Comparison of ENCODE assay signal across 8 mouse cellular contexts in the genomic region with DNA sequence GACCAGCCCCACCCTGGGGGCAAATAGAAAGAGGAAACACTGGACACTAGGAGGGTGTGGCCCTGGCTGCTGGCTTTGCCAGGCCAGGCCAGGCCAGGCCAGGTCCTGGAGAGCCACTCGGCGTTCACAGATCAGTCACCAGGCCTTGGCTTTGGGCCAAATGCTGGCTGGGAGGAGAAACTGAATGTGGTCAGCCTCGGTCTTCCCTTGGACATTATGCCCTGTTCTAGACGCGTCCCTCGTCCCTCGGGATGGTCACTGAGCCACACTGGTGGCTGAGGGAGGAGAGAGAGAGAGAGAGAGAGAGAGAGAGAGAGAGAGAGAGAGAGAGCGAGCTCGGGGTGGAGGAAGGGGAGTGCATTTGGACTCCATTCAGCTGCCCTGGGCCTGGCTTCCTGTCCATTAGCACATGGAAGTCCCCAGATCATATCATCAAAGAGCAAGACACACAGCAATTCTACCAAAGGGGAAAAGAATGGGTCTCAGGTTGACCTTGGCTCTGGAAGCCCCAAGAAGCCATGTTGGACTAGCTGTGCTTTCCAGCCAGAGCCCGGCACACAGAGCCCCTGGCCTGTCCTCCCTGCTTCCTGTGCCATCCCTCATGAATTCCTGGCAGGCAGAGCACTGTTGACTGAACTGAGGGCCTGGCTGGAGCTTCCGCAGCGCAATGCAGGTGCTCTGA. TPM values are rescaled to one million over a fixed set of nuclear protein-coding genes. Genes with fewer than 3 reads are reported as not detected.
DNase-seq lines count a peak whose midpoint lies in the region; ATAC-seq and TF ChIP-seq lines count a peak whose summit lies in the region.

No protein-coding gene starts in this region.

- peaks cover 4% of the 10 kb centered on the region; the same call in 1 of the 2 replicates for H3K9me3 ChIP-seq in intestine, embryonic 16.5 days (ENCODE audit: control insufficient read depth, low read length)
- no peaks in the 10 kb centered on the region for H3K9me3 ChIP-seq in lung, embryonic 14.5 days (ENCODE audit: low read depth, low read length)
- H3K9me3 ChIP-seq in forebrain, embryonic 15.5 days, result no peaks in the 10 kb centered on the region

- WGBS in intestine, embryonic 16.5 days, result 48% methylated on average over 12 of the region's 12 CpGs
- 30% methylated on average over 12 of the region's 12 CpGs for WGBS in lung, embryonic 14.5 days
- whole genome bisulfite sequencing in forebrain, embryonic 15.5 days, result 68% methylated on average over 12 of the region's 12 CpGs

- H3K4me3 ChIP-seq in intestine, embryonic 16.5 days (ENCODE audit: low read length), result no peak overlapping the region
- no peak overlapping the region for H3K4me3 ChIP-seq in lung, embryonic 14.5 days (ENCODE audit: low read depth, low read length)
- H3K4me3 ChIP-seq in forebrain, embryonic 15.5 days, result no peak overlapping the region

- 0 out of 2 replicates have a peak overlapping the region, but pooled peaks have one; percentile 28 for H3K9ac ChIP-seq in intestine, embryonic 16.5 days (ENCODE audit: low read depth, low read length)
- H3K9ac ChIP-seq in lung, embryonic 14.5 days, result no peak overlapping the region
- H3K9ac ChIP-seq in forebrain, embryonic 15.5 days (replicated peaks), result no peak overlapping the region

- peak; percentile 41 for DNase-seq in cerebellum, adult 11 months
- DNase-seq in adrenal gland, adult 18-20 months (ENCODE audit: low spot score in 2 of 2), result peak; percentile 84
- peak; percentile 76 to 81 for DNase-seq in gastrocnemius, adult 8-10 months (ENCODE audit: low spot score in 2 of 2)
- peak; percentile 80 for DNase-seq in lung, embryonic 14.5 days
- no peak for DNase-seq in spleen, postnatal 10 days (ENCODE audit: low spot score in 2 of 2)

- H3K27ac ChIP-seq in intestine, embryonic 16.5 days (ENCODE audit: low read length), result peak overlapping the region; percentile 31; the same call in 1 of the 2 replicates
- H3K27ac ChIP-seq in lung, embryonic 14.5 days (ENCODE audit: low read depth), result peak overlapping the region; percentile 70
- H3K27ac ChIP-seq in forebrain, embryonic 15.5 days (replicated peaks), result no peak overlapping the region

- no peak overlapping the region for H3K4me2 ChIP-seq in intestine, embryonic 16.5 days (ENCODE audit: low read depth, low read length)
- H3K4me2 ChIP-seq in lung, embryonic 14.5 days, result no peak overlapping the region
- no peak overlapping the region for H3K4me2 ChIP-seq in forebrain, embryonic 15.5 days (replicated peaks)

- no peaks in the 10 kb centered on the region for H3K27me3 ChIP-seq in intestine, embryonic 16.5 days (replicated peaks; ENCODE audit: control insufficient read depth, insufficient read depth, low read length)
- no peaks in the 10 kb centered on the region for H3K27me3 ChIP-seq in lung, embryonic 14.5 days (ENCODE audit: insufficient read depth, low read length)
- H3K27me3 ChIP-seq in forebrain, embryonic 15.5 days, result no peaks in the 10 kb centered on the region

- peaks cover 15% of the 10 kb centered on the region for H3K4me1 ChIP-seq in intestine, embryonic 16.5 days (ENCODE audit: control insufficient read depth, insufficient read depth, low read length)
- H3K4me1 ChIP-seq in lung, embryonic 14.5 days (ENCODE audit: insufficient read depth), result peaks cover 14% of the 10 kb centered on the region
- no peaks in the 10 kb centered on the region for H3K4me1 ChIP-seq in forebrain, embryonic 15.5 days

- ATAC-seq in cerebellum, adult (ENCODE audit: insufficient number of reproducible peaks, low FRiP score, low TSS enrichment), result no peak
- no peak for ATAC-seq in intestine, embryonic 16.5 days
- peak; percentile 53; the same call in 1 of the 2 replicates for ATAC-seq in lung, embryonic 14.5 days (ENCODE audit: insufficient read depth)
- no peak for ATAC-seq in forebrain, embryonic 15.5 days (replicated peaks)

- peaks cover 8% of the 10 kb centered on the region; the same call in 1 of the 2 replicates for H3K36me3 ChIP-seq in intestine, embryonic 16.5 days (ENCODE audit: control insufficient read depth, insufficient read depth, low read length)
- peaks cover 54% of the 10 kb centered on the region for H3K36me3 ChIP-seq in lung, embryonic 14.5 days (ENCODE audit: insufficient read depth)
- H3K36me3 ChIP-seq in forebrain, embryonic 15.5 days, result no peaks in the 10 kb centered on the region

- TF ChIP-seq CTCF in lung, embryonic 14.5 days (IDR thresholded peaks at IDR 0.05; ENCODE audit: low read depth), result no peak

RNA-seq across cellular contexts. Expression of a gene that starts 24.4 kb away (rescaled TPM):
- total RNA-seq in adrenal gland, adult 18-20 months (2021), result 10 to 100 TPM; 60.5 to 90.5 TPM
- 10 to 100 TPM; 27.0 to 55.7 (median 39.4) TPM for total RNA-seq in gastrocnemius, adult 8-10 months (2022)
- 94.9 and 96.5 TPM in 2 replicates for polyA plus RNA-seq in intestine, embryonic 16.5 days (2015; fragmentation: Nextera tagmentation; extraction: Ambion mirVana)
- polyA plus RNA-seq in lung, embryonic 14.5 days (2014; fragmentation: Nextera tagmentation; extraction: Ambion mirVana), result 40.8 and 41.7 TPM in 2 replicates
- 4.7 and 5.0 TPM in 2 replicates for polyA plus RNA-seq in forebrain, embryonic 15.5 days (2015; fragmentation: Nextera tagmentation; extraction: Ambion mirVana)

Comparison
In these comparisons a context has a peak if more than half of its experiments do, and no peak if none do; other contexts are left out.
1. DNase-seq: peak in cerebellum, adult 11 months (single experiment), adrenal gland, adult 18-20 months (2 of 2), gastrocnemius, adult 8-10 months (2 of 2) and lung, embryonic 14.5 days (single experiment); none in spleen, postnatal 10 days (0 of 2).